Mouse (Mus musculus) embryonic facial prominence, embryonic 13.5 days (tissue): ENCODE data around the gene Lpp. TPM values are rescaled to one million over a fixed set of nuclear protein-coding genes. Genes with fewer than 3 reads are reported as not detected.

Source experiments
- ATAC-seq: fragments of 200-750 bp; cut with Nextera tagmentation; 2 replicates; pipeline ENCODE4 v1.8.0; 2017; ENCODE audit warnings: low read depth; ENCODE audit not compliant: insufficient number of reproducible peaks, insufficient read depth, low FRiP score, low TSS enrichment
- H3K27ac ChIP-seq: fragments of 300-500 bp; sonication (generic); 2 replicates; pipeline ENCODE4 v1.5.1; 2015; ENCODE audit warnings: moderate library complexity, mild to moderate bottlenecking, inconsistent platforms
- H3K27me3 ChIP-seq: fragments of 300-500 bp; sonication (generic); 2 replicates; pipeline ENCODE4 v1.6.1; 2015; ENCODE audit warnings: mild to moderate bottlenecking, inconsistent platforms
- H3K36me3 ChIP-seq: fragments of 300-500 bp; sonication (generic); 2 replicates; pipeline ENCODE4 v1.6.1; 2015; ENCODE audit warnings: mild to moderate bottlenecking, inconsistent platforms
- H3K4me1 ChIP-seq: fragments of 300-500 bp; sonication (generic); 2 replicates; pipeline ENCODE4 v1.6.1; 2015; ENCODE audit warnings: inconsistent platforms
- H3K4me2 ChIP-seq: fragments of 300-500 bp; sonication (generic); 2 replicates; pipeline ENCODE4 v1.6.1; 2015; ENCODE audit warnings: moderate library complexity, mild to moderate bottlenecking, inconsistent platforms
- H3K4me3 ChIP-seq: fragments of 300-500 bp; sonication (generic); 2 replicates; pipeline ENCODE4 v1.5.1; 2015; ENCODE audit warnings: mild to moderate bottlenecking, inconsistent platforms
- H3K9ac ChIP-seq: fragments of 300-500 bp; sonication (generic); 2 replicates; pipeline ENCODE4 v1.6.1; 2015; ENCODE audit warnings: mild to moderate bottlenecking, inconsistent platforms
- H3K9me3 ChIP-seq: fragments of 300-500 bp; sonication (generic); 2 replicates; pipeline ENCODE4 v1.6.1; 2016; ENCODE audit warnings: inconsistent platforms
- WGBS: fragments of 180-500 bp; shearing (Covaris S2); methylation state at CpG from one replicate; pipeline ENCODE4 v1.1.7; 2015; ENCODE audit warnings: mixed read lengths; 5-methylcytosine and 5-hydroxymethylcytosine counted together
- polyA plus RNA-seq: library from polyadenylated mRNA; unstranded; fragments of >200 nt; fragmentation: Nextera tagmentation; extraction: Ambion mirVana; gene quantifications from 2 replicates; pipeline ENCODE4 v1.2.1, GENCODE M21; 2015

Gene Lpp
- polyA plus RNA-seq, 1 experiment from 2014 or later, result 49.3 TPM

DNA sequence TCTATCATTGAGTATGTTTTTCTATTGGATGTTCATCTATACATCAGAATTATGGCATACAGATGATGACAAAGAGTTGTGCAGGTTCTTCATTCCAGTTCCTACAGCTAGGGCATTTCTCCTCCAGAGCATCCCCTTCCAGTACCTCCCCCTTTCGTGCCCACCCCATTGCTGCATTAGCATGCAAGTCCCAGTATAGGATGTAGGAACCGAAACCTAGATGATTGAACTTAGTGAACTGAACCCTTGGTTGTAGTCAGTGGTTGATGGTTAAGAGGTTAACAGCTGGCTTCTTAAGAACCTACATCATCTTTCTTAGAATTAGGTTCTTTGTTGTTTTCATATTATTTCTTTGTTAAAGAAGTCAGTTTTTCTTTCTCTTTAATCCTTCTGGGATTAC is 265.7 kb downstream of the Lpp start:
- Histone ChIP-seq H3K4me2 (no peak overlapping the region), H3K9ac (no peak overlapping the region), H3K4me3 (no peak overlapping the region), H3K4me1 (no peaks in the 10 kb centered on the region), H3K36me3 (peaks cover 6% of the 10 kb centered on the region; the same call in 1 of the 2 replicates), H3K27ac (no peak overlapping the region), H3K27me3 (no peaks in the 10 kb centered on the region), H3K9me3 (no peaks in the 10 kb centered on the region)
- WGBS, result 84% methylated on average over 2 of the region's 2 CpGs
- ATAC-seq, result no peak

DNA sequence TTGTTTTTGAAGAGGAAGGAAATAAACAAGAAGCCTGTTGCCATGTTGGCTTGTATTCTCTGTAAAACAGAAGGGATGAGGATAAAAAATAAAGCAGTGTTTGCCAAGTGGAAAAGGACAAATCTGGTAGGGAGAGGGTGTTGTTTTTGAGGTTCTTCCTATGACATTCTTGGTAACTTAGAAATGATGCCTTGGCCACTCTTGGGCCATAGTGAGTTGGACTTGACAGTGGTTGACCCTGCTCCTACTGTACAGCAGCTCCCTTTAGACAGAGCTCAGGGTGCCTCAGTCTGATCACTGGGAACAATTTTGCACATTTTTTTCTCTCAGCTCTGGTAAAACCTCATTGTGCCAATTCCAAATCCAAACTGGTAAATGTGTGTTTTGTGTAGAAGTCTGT is 270.8 kb downstream of the Lpp start:
- no peak for ATAC-seq

GRCm38 (mm10) chr16:24669718-24670460 is 276.6 kb downstream of the Lpp start:
- Histone ChIP-seq H3K9me3 (no peaks in the 10 kb centered on the region), H3K36me3 (no peaks in the 10 kb centered on the region), H3K4me3 (no peak overlapping the region), H3K9ac (no peak overlapping the region), H3K4me1 (no peaks in the 10 kb centered on the region), H3K27me3 (no peaks in the 10 kb centered on the region), H3K27ac (no peak overlapping the region), H3K4me2 (no peak overlapping the region)
- no peak for ATAC-seq
- 90% methylated on average over 5 of the region's 5 CpGs for WGBS

More for the DNA sequence above, 270.8 kb downstream of the Lpp start:
- Histone ChIP-seq H3K4me2 (no peak overlapping the region), H3K27me3 (no peaks in the 10 kb centered on the region), H3K9ac (no peak overlapping the region), H3K36me3 (peaks cover 6% of the 10 kb centered on the region; the same call in 1 of the 2 replicates), H3K27ac (no peak overlapping the region), H3K9me3 (no peaks in the 10 kb centered on the region), H3K4me1 (no peaks in the 10 kb centered on the region), H3K4me3 (no peak overlapping the region)

DNA sequence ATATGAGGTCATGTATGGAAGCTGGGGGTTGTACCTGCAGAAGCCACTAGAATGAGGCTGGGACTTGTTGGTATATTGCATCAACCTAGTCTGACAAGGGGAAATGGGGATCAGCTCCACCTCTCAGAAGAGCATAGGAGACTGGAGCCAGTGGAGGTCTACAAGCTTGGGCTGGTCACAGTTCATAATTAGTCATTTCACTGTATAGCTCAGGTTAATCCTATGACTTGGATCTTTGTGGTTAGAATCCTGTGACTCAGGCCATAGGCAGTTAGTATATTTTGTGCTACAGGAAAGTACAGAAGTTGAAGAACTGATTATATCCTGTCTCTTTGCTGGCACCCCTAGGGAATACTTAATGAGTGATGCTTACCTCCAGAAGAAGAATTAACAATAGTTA is 285.6 kb downstream of the Lpp start:
- Histone ChIP-seq H3K4me1 (no peaks in the 10 kb centered on the region), H3K9me3 (no peaks in the 10 kb centered on the region), H3K27ac (no peak overlapping the region), H3K4me2 (no peak overlapping the region), H3K36me3 (peaks cover 16% of the 10 kb centered on the region), H3K9ac (no peak overlapping the region), H3K4me3 (no peak overlapping the region), H3K27me3 (no peaks in the 10 kb centered on the region)
- no peak for ATAC-seq

- no peaks in the 10 kb centered on the region for H3K9me3 ChIP-seq
- ATAC-seq, result no peak
- 90% methylated on average over 4 of the region's 4 CpGs for WGBS
- H3K27me3 ChIP-seq, result no peaks in the 10 kb centered on the region
- H3K27ac ChIP-seq, result no peak overlapping the region
- H3K4me3 ChIP-seq, result no peak overlapping the region
- no peak overlapping the region for H3K9ac ChIP-seq
- H3K4me1 ChIP-seq, result no peaks in the 10 kb centered on the region
- H3K36me3 ChIP-seq, result 0 out of 2 replicates have a peak, but pooled peaks cover 2% of the 10 kb centered on the region
- no peak overlapping the region for H3K4me2 ChIP-seq
Observed at GRCm38 (mm10) chr16:24695062-24695461, 301.8 kb downstream of the Lpp start.

DNA sequence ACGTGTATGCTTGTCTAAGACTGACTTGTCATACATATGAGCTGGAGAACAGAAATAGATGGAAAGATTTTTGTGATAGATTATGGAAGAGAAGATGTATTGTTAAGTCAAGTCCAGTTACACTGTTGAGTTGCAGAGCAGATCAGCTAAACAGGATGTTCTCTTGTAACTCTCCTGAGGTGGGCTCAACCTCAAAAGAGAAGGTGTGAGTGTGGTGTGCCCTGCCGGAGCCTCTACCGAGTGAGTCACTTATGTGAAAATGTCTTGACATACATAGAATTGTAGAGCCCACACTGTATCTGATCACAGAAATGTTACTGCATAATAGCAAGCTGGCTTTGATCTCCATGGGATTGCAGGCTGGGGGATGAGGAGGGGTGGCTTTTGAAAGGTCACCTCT is 310.9 kb downstream of the Lpp start:
- H3K36me3 ChIP-seq, result 0 out of 2 replicates have a peak, but pooled peaks cover under 1% of the 10 kb centered on the region
- no peak overlapping the region for H3K4me3 ChIP-seq
- H3K4me1 ChIP-seq, result no peaks in the 10 kb centered on the region
- H3K27me3 ChIP-seq, result no peaks in the 10 kb centered on the region
- no peaks in the 10 kb centered on the region for H3K9me3 ChIP-seq
- ATAC-seq, result no peak
- 87% methylated on average over 3 of the region's 3 CpGs for WGBS
- no peak overlapping the region for H3K9ac ChIP-seq
- H3K27ac ChIP-seq, result no peak overlapping the region
- no peak overlapping the region for H3K4me2 ChIP-seq

DNA sequence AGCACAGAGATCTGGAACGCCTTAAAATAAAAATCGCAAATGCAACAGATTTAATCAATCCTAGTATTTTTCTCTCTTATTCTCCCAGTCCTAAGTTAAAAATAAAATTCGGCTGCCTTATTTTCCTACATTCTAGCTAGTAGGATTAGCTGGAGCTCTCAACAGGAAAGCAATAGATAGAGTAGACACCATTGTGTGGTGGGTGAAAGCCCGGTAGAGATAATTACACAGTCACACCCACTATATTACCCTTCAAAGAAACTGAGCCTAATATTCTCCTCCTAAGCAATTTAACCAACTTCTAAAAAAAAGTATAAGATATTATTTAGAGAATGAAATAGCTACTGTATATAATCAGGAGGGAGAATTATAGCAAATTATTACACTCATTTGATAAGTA is 330.3 kb downstream of the Lpp start:
- Histone ChIP-seq H3K9ac (no peak overlapping the region), H3K4me2 (no peak overlapping the region), H3K4me3 (no peak overlapping the region), H3K36me3 (no peaks in the 10 kb centered on the region), H3K9me3 (no peaks in the 10 kb centered on the region), H3K27ac (no peak overlapping the region), H3K4me1 (no peaks in the 10 kb centered on the region), H3K27me3 (no peaks in the 10 kb centered on the region)
- 80% methylated on average over 4 of the region's 4 CpGs for WGBS
- ATAC-seq, result no peak

DNA sequence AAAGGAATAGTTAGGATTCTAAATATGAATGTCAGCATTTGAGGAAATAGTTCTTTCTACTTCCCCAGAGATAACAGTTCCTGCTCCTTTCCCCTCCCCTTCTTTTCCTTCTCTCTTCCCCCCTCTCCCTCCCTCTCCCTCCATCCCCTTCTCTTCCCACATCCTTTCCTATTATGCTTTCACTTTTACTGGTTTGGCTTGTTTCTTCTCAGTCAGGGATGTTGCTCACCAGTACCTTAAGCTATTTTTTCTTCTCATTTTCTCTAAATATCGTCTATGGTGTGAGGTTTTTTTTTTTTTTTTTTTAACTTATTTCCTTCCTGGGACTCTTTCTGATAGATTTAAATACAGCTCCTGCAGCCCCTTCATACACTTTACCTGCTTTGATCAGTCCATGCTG is 339.4 kb downstream of the Lpp start:
- Histone ChIP-seq H3K27me3 (no peaks in the 10 kb centered on the region), H3K4me2 (no peak overlapping the region), H3K4me1 (peaks cover 9% of the 10 kb centered on the region), H3K9me3 (no peaks in the 10 kb centered on the region), H3K27ac (no peak overlapping the region), H3K36me3 (no peaks in the 10 kb centered on the region), H3K4me3 (no peak overlapping the region), H3K9ac (no peak overlapping the region)
- no peak for ATAC-seq
- WGBS, result 81% methylated on average over 1 of the region's 1 CpGs

- WGBS, result 89% methylated on average over 1 of the region's 1 CpGs
- Histone ChIP-seq H3K4me1 (peaks cover 13% of the 10 kb centered on the region), H3K4me2 (no peak overlapping the region), H3K27me3 (no peaks in the 10 kb centered on the region), H3K9ac (no peak overlapping the region), H3K9me3 (no peaks in the 10 kb centered on the region), H3K4me3 (no peak overlapping the region), H3K36me3 (no peaks in the 10 kb centered on the region), H3K27ac (no peak overlapping the region)
- ATAC-seq, result no peak
Observed at GRCm38 (mm10) chr16:24733321-24733720, 340.0 kb downstream of the Lpp start.

- no peak overlapping the region for H3K9ac ChIP-seq
- no peak overlapping the region for H3K27ac ChIP-seq
- H3K4me2 ChIP-seq, result no peak overlapping the region
- ATAC-seq, result no peak
- no peaks in the 10 kb centered on the region for H3K27me3 ChIP-seq
- H3K9me3 ChIP-seq, result no peaks in the 10 kb centered on the region
- peaks cover 13% of the 10 kb centered on the region for H3K4me1 ChIP-seq
- no peaks in the 10 kb centered on the region for H3K36me3 ChIP-seq
- 89% methylated on average over 2 of the region's 2 CpGs for WGBS
- H3K4me3 ChIP-seq, result no peak overlapping the region
Observed at GRCm38 (mm10) chr16:24735754-24736153, 342.4 kb downstream of the Lpp start.

DNA sequence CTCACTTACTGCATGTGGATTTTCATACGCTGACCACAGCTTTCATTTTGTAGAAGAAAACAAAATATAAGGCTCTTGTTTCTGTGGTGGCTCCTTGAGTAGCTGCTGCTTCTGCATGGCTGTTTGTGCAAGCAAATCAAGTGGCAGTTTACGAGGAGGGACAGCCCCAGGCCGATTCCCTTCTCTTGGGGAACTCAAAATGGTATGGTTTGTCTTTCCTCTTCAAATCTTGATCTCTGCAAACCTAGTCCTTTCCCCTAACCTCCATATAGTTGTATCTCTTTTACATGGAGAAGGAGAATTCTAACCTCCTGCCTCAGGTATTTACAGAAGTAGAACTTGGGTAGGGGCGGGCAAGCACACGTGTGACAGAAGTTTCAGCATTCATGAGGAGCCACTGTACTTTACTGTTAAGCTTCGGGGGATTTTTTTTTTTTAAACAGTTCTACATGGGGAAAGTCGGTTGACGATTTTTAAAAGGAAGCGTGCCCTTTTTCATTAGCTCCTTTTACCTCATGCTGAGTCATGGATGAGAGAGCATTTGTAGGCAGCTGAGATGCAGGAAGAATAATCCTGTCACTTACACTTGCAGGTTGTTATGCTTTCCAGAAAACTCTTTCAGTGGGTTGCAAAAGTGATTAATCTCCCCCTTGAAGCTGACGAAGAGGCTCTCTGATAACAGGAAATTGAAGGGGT is 344.2 kb downstream of the Lpp start:
- WGBS, result 46% methylated on average over 10 of the region's 10 CpGs

GRCm38 (mm10) chr16:24740714-24741113 is 347.4 kb downstream of the Lpp start:
- Histone ChIP-seq H3K9me3 (no peaks in the 10 kb centered on the region), H3K4me1 (peaks cover 13% of the 10 kb centered on the region), H3K27ac (no peak overlapping the region), H3K27me3 (no peaks in the 10 kb centered on the region), H3K36me3 (no peaks in the 10 kb centered on the region), H3K9ac (no peak overlapping the region), H3K4me2 (no peak overlapping the region), H3K4me3 (no peak overlapping the region)
- ATAC-seq, result no peak
- 87% methylated on average over 4 of the region's 4 CpGs for WGBS

More for the DNA sequence above, 344.2 kb downstream of the Lpp start:
- no peak overlapping the region for H3K27ac ChIP-seq
- H3K4me3 ChIP-seq, result no peak overlapping the region
- H3K9ac ChIP-seq, result no peak overlapping the region
- H3K36me3 ChIP-seq, result no peaks in the 10 kb centered on the region
- peaks cover 13% of the 10 kb centered on the region for H3K4me1 ChIP-seq
- no peaks in the 10 kb centered on the region for H3K27me3 ChIP-seq
- no peaks in the 10 kb centered on the region for H3K9me3 ChIP-seq
- ATAC-seq, result no peak
- no peak overlapping the region for H3K4me2 ChIP-seq
